Mouse (Mus musculus) embryonic facial prominence, embryonic 15.5 days (tissue): Measurements from ENCODE around the gene Plekha6. TPM values are rescaled to one million over a fixed set of nuclear protein-coding genes. Genes with fewer than 3 reads are reported as not detected.

ENCODE experiments used
- ATAC-seq: fragments of 200-750 bp; cut with Nextera tagmentation; 2 replicates; pipeline ENCODE4 v1.8.0; 2017; ENCODE audit warnings: low read depth, moderate TSS enrichment; ENCODE audit not compliant: insufficient number of reproducible peaks, low FRiP score, low TSS enrichment
- H3K27ac ChIP-seq: fragments of 300-500 bp; sonication (generic); replicated peaks from 2 replicates; pipeline ENCODE4 v1.5.1; 2015; ENCODE audit warnings: mild to moderate bottlenecking, inconsistent platforms
- H3K27me3 ChIP-seq: fragments of 300-500 bp; sonication (generic); 2 replicates; pipeline ENCODE4 v1.6.1; 2015; ENCODE audit warnings: inconsistent platforms
- H3K36me3 ChIP-seq: fragments of 300-500 bp; sonication (generic); 2 replicates; pipeline ENCODE4 v1.6.1; 2015; ENCODE audit warnings: mild to moderate bottlenecking, inconsistent platforms
- H3K4me1 ChIP-seq: fragments of 300-500 bp; sonication (generic); 2 replicates; pipeline ENCODE4 v1.6.1; 2015; ENCODE audit warnings: inconsistent platforms
- H3K4me2 ChIP-seq: fragments of 300-500 bp; sonication (generic); replicated peaks from 2 replicates; pipeline ENCODE4 v1.6.1; 2015; ENCODE audit warnings: mild to moderate bottlenecking, inconsistent platforms
- H3K4me3 ChIP-seq: fragments of 300-500 bp; sonication (generic); replicated peaks from 2 replicates; pipeline ENCODE4 v1.5.1; 2015; ENCODE audit warnings: mild to moderate bottlenecking, inconsistent platforms
- H3K9ac ChIP-seq: fragments of 300-500 bp; sonication (generic); 2 replicates; pipeline ENCODE4 v1.6.1; 2015; ENCODE audit warnings: inconsistent platforms
- H3K9me3 ChIP-seq: fragments of 300-500 bp; sonication (generic); replicated peaks from 2 replicates; pipeline ENCODE4 v1.6.1; 2016; ENCODE audit warnings: inconsistent platforms
- WGBS: fragments of 180-500 bp; shearing (Covaris S2); methylation state at CpG from one replicate; pipeline ENCODE4 v1.1.7; 2015; 5-methylcytosine and 5-hydroxymethylcytosine counted together
- polyA plus RNA-seq: library from polyadenylated mRNA; unstranded; fragments of >200 nt; fragmentation: Nextera tagmentation; extraction: Ambion mirVana; gene quantifications from 2 replicates; pipeline ENCODE4 v1.2.1, GENCODE M21; 2015

Gene Plekha6
- polyA plus RNA-seq, 1 experiment from 2014 or later = 7.2 TPM

DNA sequence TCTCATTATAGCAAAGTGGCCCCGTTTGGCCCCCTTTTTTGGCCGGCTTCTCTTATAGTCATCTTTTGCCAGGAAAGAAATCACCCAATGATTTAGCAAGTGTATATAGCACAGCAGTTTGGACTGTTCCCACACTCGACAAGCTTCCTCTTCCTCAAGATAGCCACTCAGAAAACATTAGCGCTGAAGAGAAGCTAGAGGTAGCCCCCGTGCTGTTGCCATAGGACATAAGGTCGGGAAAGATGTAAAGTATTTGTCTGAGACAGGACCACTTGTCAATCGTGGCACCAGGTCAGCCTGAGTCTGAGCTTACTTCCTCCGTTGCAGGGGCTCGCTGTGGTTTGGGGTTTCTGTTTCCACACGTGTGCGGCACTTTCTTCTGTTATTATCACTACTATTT, 1.1 kb downstream of the Plekha6 start:
- H3K27ac ChIP-seq = no peak overlapping the region
- H3K27me3 ChIP-seq = peaks cover 41% of the 10 kb centered on the region
- no peak overlapping the region for H3K4me2 ChIP-seq
- 33% methylated on average over 11 of the region's 11 CpGs for WGBS
- no peaks in the 10 kb centered on the region for H3K36me3 ChIP-seq
- no peak for ATAC-seq
- peaks cover 20% of the 10 kb centered on the region for H3K4me1 ChIP-seq
- no peak overlapping the region for H3K9ac ChIP-seq
- H3K4me3 ChIP-seq = peak overlapping the region; percentile 57
- H3K9me3 ChIP-seq = no peaks in the 10 kb centered on the region

- no peak overlapping the region for H3K9ac ChIP-seq
- H3K4me1 ChIP-seq = peaks cover 20% of the 10 kb centered on the region
- no peak overlapping the region for H3K27ac ChIP-seq
- no peak for ATAC-seq
- peaks cover 20% of the 10 kb centered on the region for H3K27me3 ChIP-seq
- no peaks in the 10 kb centered on the region for H3K36me3 ChIP-seq
- no peaks in the 10 kb centered on the region for H3K9me3 ChIP-seq
- 42% methylated on average over 19 of the region's 19 CpGs for WGBS
- no peak overlapping the region for H3K4me3 ChIP-seq
- no peak overlapping the region for H3K4me2 ChIP-seq
Observed at GRCm38 (mm10) chr1:133168318-133169060, 4.5 kb downstream of the Plekha6 start.

GRCm38 (mm10) chr1:133170196-133170595, 6.2 kb downstream of the Plekha6 start:
- no peak for ATAC-seq
- Histone ChIP-seq H3K4me1 (0 out of 2 replicates have a peak, but pooled peaks cover 4% of the 10 kb centered on the region), H3K4me3 (no peak overlapping the region), H3K9me3 (no peaks in the 10 kb centered on the region), H3K27ac (no peak overlapping the region), H3K9ac (no peak overlapping the region), H3K27me3 (peaks cover 3% of the 10 kb centered on the region), H3K36me3 (no peaks in the 10 kb centered on the region), H3K4me2 (no peak overlapping the region)
- WGBS = 66% methylated on average over 8 of the region's 8 CpGs

- no peak overlapping the region for H3K9ac ChIP-seq
- no peak for ATAC-seq
- H3K4me3 ChIP-seq = no peak overlapping the region
- no peaks in the 10 kb centered on the region for H3K9me3 ChIP-seq
- peaks cover 3% of the 10 kb centered on the region for H3K27me3 ChIP-seq
- WGBS = 78% methylated on average over 9 of the region's 9 CpGs
- H3K4me2 ChIP-seq = no peak overlapping the region
- no peaks in the 10 kb centered on the region for H3K36me3 ChIP-seq
- 0 out of 2 replicates have a peak, but pooled peaks cover 4% of the 10 kb centered on the region for H3K4me1 ChIP-seq
- no peak overlapping the region for H3K27ac ChIP-seq
Observed at GRCm38 (mm10) chr1:133171357-133171756, 7.3 kb downstream of the Plekha6 start.

- WGBS = 62% methylated on average over 6 of the region's 6 CpGs
- no peak overlapping the region for H3K4me2 ChIP-seq
Observed at GRCm38 (mm10) chr1:133175150-133175549, 11.1 kb downstream of the Plekha6 start.

GRCm38 (mm10) chr1:133177480-133178172, 13.6 kb downstream of the Plekha6 start:
- Histone ChIP-seq H3K36me3 (no peaks in the 10 kb centered on the region), H3K27ac (no peak overlapping the region), H3K4me2 (no peak overlapping the region), H3K4me3 (no peak overlapping the region), H3K9ac (no peak overlapping the region), H3K4me1 (peaks cover 30% of the 10 kb centered on the region), H3K27me3 (peaks cover 16% of the 10 kb centered on the region), H3K9me3 (no peaks in the 10 kb centered on the region)
- 49% methylated on average over 8 of the region's 8 CpGs for WGBS
- ATAC-seq = no peak

More at GRCm38 (mm10) chr1:133175150-133175549, 11.1 kb downstream of the Plekha6 start:
- Histone ChIP-seq H3K4me3 (no peak overlapping the region), H3K4me1 (peaks cover 16% of the 10 kb centered on the region), H3K36me3 (no peaks in the 10 kb centered on the region), H3K9me3 (no peaks in the 10 kb centered on the region), H3K27ac (no peak overlapping the region), H3K9ac (no peak overlapping the region), H3K27me3 (0 out of 2 replicates have a peak, but pooled peaks cover 3% of the 10 kb centered on the region)
- ATAC-seq = no peak

GRCm38 (mm10) chr1:133178732-133179440, 14.9 kb downstream of the Plekha6 start:
- ATAC-seq = no peak
- Histone ChIP-seq H3K27ac (peak overlapping the region; percentile 39; the same call in 1 of the 2 replicates), H3K9me3 (no peaks in the 10 kb centered on the region), H3K9ac (no peak overlapping the region), H3K4me2 (no peak overlapping the region), H3K4me3 (no peak overlapping the region), H3K4me1 (peaks cover 38% of the 10 kb centered on the region), H3K27me3 (peaks cover 25% of the 10 kb centered on the region), H3K36me3 (no peaks in the 10 kb centered on the region)
- 63% methylated on average over 11 of the region's 11 CpGs for WGBS

DNA sequence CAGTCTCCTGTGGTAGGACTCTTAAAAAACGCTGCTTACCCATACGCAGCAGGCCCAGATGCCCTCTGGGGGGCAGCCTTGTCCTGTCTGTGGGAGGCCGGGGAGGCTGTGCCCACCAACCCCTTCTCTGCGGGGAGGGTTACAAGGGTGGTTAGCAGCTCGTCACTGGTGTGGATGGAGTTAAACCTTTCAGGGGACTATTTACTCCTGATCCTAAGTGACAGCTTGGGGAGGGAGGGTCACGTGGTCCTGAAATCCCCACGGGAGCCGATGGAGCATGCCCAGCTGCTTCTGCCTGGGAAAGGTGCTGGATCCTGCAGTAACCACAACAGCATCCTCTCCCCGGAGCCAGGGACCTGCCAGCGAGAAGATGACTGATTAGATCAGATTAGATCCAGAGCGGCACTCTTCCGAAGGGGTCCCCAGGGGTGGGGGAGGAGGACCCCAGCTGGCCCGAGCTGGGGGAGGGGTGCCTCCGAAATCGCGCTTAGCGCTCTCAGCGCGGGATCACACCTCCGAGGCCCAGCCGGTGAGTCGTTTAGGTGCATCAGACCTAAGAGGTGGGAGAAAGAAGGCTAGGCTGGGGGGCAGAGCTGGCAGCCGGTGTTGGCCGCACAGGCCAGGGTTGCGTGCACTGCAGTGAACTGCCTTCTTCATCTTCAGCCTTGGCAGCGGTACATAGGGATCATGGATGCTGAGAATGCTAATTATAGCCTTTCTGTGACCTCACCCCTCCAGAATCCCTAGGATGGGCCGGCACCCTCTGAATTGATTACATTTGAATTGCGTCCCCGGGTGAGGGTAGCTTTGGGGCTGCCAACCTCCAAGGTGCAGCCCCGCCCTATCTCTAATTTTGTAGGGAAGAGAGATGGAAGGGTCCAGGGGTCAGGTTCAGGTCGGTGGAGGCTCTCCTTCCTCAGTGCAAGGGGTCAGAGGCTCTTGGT, 17.3 kb downstream of the Plekha6 start:
- peak; percentile 81 for ATAC-seq
- peak overlapping the region; percentile 10; the same call in 1 of the 2 replicates for H3K9ac ChIP-seq
- H3K4me2 ChIP-seq = peak overlapping the region; percentile 92
- peak overlapping the region; percentile 45 for H3K4me3 ChIP-seq
- peaks cover 25% of the 10 kb centered on the region for H3K27me3 ChIP-seq
- H3K4me1 ChIP-seq = peaks cover 38% of the 10 kb centered on the region
- H3K27ac ChIP-seq = no peak overlapping the region
- H3K9me3 ChIP-seq = no peaks in the 10 kb centered on the region
- under 1% methylated on average over 31 of the region's 31 CpGs for WGBS
- no peaks in the 10 kb centered on the region for H3K36me3 ChIP-seq

GRCm38 (mm10) chr1:133182016-133182705, 18.2 kb downstream of the Plekha6 start:
- Histone ChIP-seq H3K36me3 (no peaks in the 10 kb centered on the region), H3K9ac (no peak overlapping the region), H3K27ac (no peak overlapping the region), H3K4me1 (peaks cover 38% of the 10 kb centered on the region), H3K27me3 (peaks cover 22% of the 10 kb centered on the region), H3K9me3 (no peaks in the 10 kb centered on the region), H3K4me3 (peak overlapping the region; percentile 45), H3K4me2 (peak overlapping the region; percentile 92)
- peak; percentile 60; the same call in 1 of the 2 replicates for ATAC-seq
- WGBS = 1% methylated on average over 23 of the region's 25 CpGs

DNA sequence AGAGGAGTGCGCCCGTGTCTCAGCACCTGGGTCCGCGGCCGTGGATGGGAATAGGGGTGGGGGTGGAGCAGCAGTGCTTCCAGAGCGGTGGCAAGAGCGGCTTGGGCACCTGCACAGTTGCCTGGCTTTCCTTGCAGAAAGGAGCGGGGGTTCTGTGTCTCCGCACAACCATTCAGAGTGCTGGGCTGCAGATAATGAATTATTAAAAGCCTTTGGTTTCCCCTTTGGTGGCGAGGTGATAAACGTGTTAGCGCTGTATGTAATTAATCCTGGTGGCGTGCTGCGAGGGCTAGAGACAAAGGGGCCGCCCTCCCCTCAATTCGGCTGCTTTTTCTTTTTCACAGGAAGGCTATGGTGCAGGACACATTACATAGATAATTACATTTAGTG, 18.7 kb downstream of the Plekha6 start:
- 3% methylated on average over 16 of the region's 16 CpGs for WGBS
- no peak overlapping the region for H3K9ac ChIP-seq
- H3K27me3 ChIP-seq = peaks cover 22% of the 10 kb centered on the region
- peak overlapping the region; percentile 92 for H3K4me2 ChIP-seq
- no peak overlapping the region for H3K27ac ChIP-seq
- H3K36me3 ChIP-seq = no peaks in the 10 kb centered on the region
- peak overlapping the region; percentile 45 for H3K4me3 ChIP-seq
- no peaks in the 10 kb centered on the region for H3K9me3 ChIP-seq
- H3K4me1 ChIP-seq = peaks cover 38% of the 10 kb centered on the region
- no peak for ATAC-seq
